Mouse (Mus musculus) cerebral cortex, adult 2 months (tissue): Measurements from ENCODE around the gene Rab10.

Experiments
- WGBS: fragments of 180-500 bp; shearing (Covaris S2); methylation state at CpG from one replicate; pipeline ENCODE4 v1.1.7; 2018; 5-methylcytosine and 5-hydroxymethylcytosine counted together

Gene Rab10

GRCm38 (mm10) chr12:3291849-3292248, 17.9 kb downstream of the Rab10 start:
- WGBS = 58% methylated on average over 1 of the region's 1 CpGs

GRCm38 (mm10) chr12:3291038-3291437, 18.7 kb downstream of the Rab10 start:
- 70% methylated on average over 4 of the region's 4 CpGs for WGBS

DNA sequence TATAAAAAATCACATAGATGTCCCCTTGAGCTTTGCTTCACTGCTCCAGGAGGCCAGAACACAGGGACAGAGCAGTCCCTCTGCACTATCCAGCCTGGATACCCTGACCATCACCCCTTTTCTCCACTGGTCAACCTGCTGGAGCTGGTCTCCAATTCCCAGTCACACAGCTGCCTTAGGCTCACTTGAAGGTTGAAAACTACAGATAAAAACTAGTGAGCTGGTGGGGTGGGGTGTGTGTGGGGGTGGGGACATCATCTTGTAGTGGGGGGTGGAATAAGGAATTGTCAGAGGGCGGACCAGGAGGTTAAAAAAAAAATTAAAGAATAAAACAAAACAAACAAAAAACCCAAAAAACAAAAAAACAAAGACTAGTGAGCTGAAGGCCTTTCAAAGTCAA, 21.3 kb downstream of the Rab10 start:
- 95% methylated on average over 1 of the region's 1 CpGs for WGBS

- WGBS = 71% methylated on average over 1 of the region's 1 CpGs
Measured at GRCm38 (mm10) chr12:3285919-3286318, 23.9 kb downstream of the Rab10 start.

DNA sequence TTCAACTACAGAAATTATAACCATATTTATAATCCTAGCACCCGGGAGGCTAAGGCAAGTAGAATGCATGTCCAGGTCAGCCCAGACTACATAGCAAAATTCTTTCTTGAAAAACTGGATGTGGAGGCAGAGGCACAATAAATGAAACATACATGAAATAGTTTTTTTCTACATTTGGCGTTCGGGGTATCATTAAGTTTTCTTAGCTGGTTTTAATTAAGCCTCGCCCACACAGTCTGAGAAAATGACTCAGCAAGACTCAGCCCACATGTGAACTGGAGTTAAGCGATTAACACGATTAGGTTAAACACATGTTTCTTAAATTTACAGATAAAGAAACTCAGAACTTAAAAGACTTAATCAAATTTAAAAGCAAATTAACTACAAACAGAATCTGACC, 24.4 kb downstream of the Rab10 start:
- WGBS = 52% methylated on average over 6 of the region's 6 CpGs

- 81% methylated on average over 2 of the region's 2 CpGs for WGBS
Measured at GRCm38 (mm10) chr12:3284463-3284862, 25.3 kb downstream of the Rab10 start.

- WGBS = 80% methylated on average over 4 of the region's 4 CpGs
Measured at GRCm38 (mm10) chr12:3283829-3284440, 25.8 kb downstream of the Rab10 start.

- 41% methylated on average over 1 of the region's 1 CpGs for WGBS
Measured at GRCm38 (mm10) chr12:3282954-3283353, 26.8 kb downstream of the Rab10 start.

DNA sequence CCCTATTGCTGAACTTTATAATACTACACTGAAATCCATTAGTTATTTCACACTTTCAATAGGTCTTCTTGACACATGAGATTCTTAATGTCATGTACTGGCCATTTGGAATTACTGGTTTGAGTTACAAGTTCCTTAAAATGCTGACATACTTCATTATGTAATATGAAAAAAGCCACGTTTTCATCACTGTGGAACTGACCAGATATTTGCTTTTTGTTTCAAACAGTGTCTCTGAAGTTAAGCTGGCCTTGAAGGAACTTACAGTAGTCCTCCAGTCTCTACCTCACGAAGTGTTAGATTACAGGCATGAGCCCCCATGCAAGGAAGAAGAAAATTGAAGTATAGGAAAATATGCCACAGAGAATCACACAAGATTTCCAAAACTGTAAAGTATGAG, 27.2 kb downstream of the Rab10 start:
- 51% methylated on average over 2 of the region's 2 CpGs for WGBS

DNA sequence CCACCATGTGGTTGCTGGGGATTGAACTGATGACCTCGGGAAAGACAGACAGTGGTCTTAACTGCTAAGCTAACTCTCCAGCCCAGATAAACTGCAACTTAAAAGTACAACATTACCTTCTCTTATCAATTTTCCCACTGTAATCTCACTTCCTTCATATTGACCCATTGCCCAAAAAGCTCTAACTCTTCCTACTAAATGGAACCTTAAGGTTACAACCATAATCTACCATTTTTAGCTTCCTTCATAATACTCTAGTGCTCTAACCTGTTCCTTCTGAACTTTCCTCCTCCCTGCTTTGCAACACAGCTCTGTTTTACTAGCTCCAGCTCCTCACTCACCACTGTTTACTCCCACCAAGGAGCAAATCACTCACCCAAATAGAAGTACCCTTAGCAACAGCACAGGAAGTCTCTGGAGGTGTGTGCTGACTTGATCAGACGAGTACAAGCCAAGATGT, 30.9 kb downstream of the Rab10 start:
- WGBS = 58% methylated on average over 2 of the region's 2 CpGs

GRCm38 (mm10) chr12:3267397-3267796, 42.4 kb downstream of the Rab10 start:
- WGBS = 88% methylated on average over 2 of the region's 2 CpGs

GRCm38 (mm10) chr12:3265188-3265587, 44.6 kb downstream of the Rab10 start:
- 94% methylated on average over 2 of the region's 2 CpGs for WGBS

- WGBS = 45% methylated on average over 2 of the region's 2 CpGs
Measured at GRCm38 (mm10) chr12:3264449-3264848, 45.3 kb downstream of the Rab10 start.

- 96% methylated on average over 25 of the region's 25 CpGs for WGBS
Measured at GRCm38 (mm10) chr12:3261596-3261995, 48.2 kb downstream of the Rab10 start.

GRCm38 (mm10) chr12:3255435-3255834, 54.3 kb downstream of the Rab10 start:
- WGBS = 96% methylated on average over 2 of the region's 2 CpGs

DNA sequence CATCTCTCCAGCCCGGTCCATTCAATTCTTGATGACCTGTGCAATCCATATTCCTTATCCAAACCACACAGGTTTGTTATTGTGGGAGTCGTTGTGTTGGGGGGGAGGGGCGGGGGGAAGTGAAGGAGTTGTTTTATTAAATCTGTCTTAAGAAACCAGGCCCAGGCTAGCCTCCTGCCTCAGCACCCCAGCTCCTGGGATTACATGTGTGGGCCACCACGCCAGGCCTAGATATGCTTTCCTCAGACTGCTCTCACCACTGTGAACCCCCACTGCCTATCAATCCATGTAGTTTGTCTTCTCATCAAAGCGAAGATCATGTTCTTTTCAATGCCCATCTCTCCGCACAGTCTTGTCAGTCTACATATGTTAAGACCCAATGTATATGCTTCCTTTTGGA, 63.7 kb downstream of the Rab10 start:
- 93% methylated on average over 6 of the region's 6 CpGs for WGBS

- 100% methylated on average over 1 of the region's 1 CpGs for WGBS
Measured at GRCm38 (mm10) chr12:3239544-3239943, 70.2 kb downstream of the Rab10 start.

GRCm38 (mm10) chr12:3238361-3239051, 71.3 kb downstream of the Rab10 start:
- 73% methylated on average over 16 of the region's 16 CpGs for WGBS

- WGBS = 77% methylated on average over 5 of the region's 5 CpGs
Measured at GRCm38 (mm10) chr12:3237799-3238198, 72.0 kb downstream of the Rab10 start.

DNA sequence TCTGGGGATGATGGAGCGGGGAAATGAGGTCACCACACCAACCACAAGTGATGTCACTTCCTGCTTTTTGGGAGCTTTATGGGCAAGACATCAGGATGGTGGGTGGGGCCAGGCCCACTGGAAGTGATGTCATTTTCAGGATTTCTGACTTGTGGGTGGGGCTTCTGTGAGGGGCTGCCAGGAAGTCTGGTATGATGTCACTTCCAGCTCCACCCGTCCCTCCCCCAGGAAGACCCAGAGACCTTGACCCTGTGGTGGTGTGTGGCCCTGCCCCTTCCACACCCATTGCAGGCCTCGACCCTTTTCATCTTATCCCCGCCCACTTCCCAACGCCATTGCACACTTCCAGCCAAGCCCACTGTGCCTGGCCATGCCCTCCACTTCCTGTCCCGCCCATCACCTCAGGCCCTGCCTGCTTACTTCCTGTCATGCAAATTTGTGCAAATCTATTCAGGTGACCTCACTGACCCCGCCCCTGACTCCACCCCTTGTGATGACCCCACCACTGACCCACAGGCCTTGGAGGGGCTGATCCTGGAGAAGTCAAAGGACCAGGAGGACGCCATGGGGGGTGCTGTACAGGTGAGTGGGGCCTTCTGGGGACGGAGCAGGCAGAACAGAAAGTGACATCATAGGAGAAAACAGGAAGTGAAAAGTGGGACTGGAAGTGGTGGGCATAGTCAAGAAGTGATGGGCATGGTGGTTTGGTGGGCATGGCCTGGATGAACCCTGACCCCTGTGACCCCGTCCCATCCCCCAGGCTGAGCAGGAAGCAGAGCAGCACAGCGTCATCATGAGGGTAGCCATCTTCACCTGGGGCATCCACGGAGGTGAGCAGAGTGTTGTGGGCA, 72.7 kb downstream of the Rab10 start:
- 97% methylated on average over 12 of the region's 12 CpGs for WGBS

DNA sequence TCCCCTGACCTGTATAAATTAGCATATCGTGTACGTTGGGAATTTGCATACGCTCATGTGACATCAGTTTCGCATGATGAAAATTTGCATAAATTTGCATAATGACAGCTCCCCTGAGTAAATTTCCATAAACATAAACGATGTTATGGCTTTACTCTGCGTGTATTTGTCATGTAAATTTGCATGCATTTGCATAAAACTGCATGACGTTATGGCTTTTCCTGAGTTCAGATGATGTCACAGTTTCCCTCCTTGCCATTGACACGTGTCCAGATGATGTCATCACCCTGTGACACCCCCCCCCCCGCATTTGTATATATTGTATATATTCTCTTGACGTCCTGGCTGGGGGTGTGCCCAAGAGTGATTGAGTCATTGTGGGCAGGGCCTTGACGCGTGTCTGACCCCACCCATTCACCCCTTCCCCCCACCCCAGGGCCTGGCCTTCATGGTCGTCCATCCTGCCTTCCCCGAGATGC, 73.6 kb downstream of the Rab10 start:
- WGBS = 44% methylated on average over 14 of the region's 14 CpGs

GRCm38 (mm10) chr12:3235646-3236161, 74.1 kb downstream of the Rab10 start:
- WGBS = 26% methylated on average over 39 of the region's 39 CpGs
